Mouse (Mus musculus): ENCODE data around the gene Prr14.
"Not testable (repeated sequence)": the region's sequence is repeated elsewhere in the genome, so short reads cannot be mapped to it uniquely, and the experiment has no call there.

Prr14 gene

DNA sequence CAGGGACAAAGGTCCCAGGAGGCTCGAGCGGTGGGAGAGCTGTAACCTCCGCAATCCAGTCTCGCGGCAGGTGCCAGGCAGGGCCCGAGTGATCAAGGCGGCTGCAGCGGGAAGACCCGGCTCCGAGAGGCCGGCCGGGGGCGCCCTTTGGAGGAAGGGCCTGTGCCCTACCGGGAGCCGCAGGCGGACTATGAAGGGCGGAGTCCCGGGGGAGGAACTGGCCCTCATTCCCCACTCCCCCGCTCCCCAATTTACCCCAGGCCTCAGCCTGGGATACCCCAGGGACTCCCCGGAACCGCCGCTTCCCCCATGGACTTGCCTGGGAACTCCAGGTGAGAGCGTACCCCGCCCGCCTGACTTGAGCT, 12.2 kb downstream of the Prr14 start:
- peak; percentile 43 to 62 for DNase-seq (ENCODE audit: low spot score in 2 of 2)

DNA sequence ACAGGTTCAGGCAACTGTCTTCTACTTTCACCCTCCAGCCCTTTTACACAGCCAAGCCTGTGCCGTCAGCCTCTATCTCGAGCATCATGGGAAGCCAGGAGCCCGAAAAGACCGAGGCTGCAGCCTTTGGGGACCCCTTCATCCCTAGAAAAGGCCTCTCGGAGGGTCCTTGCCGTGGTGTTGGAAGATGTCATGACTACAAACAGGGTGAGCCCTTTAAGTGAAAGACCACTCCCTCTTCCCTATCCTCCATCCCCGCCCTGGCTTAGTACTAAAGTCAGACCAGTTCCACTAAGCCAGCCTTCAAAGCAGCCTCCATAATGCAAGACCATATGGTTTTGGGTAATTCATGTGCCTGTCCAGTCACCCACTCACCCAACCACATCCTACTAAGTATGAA, 12.6 kb downstream of the Prr14 start:
- DNase-seq (ENCODE audit: low spot score in 2 of 2), result no peak

DNA sequence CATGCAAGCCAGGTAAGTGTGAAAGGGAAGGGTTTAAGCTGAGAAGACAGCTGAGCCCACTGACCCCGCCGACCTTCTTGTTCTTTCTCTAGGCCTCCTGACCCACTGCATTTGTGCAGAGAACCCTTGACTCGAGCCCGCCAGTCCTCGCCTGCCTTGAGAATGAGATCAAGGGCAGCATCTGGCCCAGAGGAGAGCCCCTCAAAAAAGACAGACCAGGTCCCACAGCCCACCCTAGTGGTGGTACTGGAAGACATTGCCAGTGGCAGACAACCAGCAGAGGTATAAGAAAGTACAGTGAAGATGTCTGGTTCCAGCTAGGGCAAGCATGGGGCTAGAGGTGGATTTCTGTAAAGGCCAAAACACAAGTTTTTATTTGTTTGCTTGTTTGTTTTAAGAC, 14.3 kb downstream of the Prr14 start:
- DNase-seq (ENCODE audit: low spot score in 2 of 2), result no peak

DNA sequence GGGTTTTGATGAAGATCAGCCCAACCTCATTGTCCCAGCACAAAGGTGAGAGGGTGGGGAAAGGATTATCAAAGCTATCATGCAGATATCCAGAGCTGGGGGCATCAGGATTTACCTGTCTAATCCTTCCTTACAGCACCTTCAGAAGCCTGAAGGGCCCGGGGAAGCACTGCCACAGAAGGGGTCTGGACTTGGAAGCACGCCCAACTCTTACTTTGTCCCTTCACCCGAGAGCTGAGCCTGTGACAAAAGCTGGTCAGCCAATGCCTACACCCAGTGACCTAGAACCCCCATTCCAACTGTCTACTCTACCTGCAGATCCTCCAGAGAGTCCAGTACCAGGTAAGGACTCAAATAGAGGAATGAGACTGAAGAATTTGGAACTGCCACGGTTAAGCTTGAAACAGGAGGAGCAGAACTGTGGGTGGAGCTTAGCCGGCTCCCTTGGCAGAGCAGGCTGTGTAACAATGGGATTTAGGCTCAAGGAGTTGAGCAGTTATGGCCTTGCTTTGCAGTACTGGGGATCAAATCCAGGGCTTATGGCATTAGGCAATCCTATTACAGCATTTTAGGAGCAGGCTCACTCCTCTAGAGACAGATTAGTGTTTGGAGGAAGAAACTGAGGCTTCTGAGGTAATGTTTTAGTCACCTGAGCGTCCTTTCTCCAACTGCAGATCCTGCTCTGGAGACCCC, 15.1 kb downstream of the Prr14 start:
- DNase-seq (ENCODE audit: low spot score in 2 of 2), result no peak

DNA sequence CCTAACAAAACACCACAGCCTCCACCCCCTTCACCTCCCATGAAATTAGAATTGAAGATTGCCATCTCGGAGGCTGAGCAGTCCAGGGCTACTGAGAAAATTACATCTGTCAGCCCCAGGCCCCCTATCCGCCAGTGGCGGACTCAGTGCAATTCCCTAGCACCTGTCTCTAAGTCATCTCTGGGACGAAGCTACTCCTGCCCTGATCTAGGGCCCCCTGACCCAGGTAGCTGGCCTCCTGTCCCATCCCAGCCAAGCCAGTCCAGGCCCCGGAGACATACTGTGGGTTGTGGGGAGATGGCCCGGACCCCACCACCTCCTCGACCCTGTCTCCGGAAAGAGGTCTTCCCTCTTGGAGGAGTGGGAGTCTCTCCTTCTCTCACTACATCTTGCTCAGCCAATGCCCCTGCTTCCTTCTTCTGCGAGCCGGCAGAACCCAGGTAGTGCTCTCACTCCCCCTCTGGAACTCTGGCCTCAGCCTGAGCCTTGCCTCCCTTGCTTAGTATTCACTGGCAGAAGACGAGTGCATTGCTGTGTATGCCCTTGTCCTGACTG, 15.9 kb downstream of the Prr14 start:
- no peak for DNase-seq (ENCODE audit: low spot score in 2 of 2)

DNA sequence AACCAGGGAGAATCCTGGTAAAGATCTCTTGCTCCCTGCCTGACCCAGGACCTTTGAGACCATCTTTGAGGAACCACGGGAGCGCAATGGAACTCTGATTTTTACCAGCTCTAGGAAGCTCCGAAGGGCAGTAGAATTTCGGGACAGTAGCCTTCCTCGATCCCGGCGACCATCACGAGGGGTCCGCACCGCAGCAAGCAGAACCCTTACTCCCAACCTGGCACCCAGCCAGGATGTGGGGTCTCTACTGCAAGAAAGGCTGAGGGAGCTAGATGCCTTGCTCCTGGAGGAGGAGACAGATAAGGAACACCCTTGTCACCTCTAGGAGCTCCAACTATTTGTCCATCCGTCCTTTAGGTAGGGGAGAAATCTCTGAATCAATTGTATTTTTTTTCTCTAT, 16.9 kb downstream of the Prr14 start:
- DNase-seq (ENCODE audit: low spot score in 2 of 2), result no peak

DNA sequence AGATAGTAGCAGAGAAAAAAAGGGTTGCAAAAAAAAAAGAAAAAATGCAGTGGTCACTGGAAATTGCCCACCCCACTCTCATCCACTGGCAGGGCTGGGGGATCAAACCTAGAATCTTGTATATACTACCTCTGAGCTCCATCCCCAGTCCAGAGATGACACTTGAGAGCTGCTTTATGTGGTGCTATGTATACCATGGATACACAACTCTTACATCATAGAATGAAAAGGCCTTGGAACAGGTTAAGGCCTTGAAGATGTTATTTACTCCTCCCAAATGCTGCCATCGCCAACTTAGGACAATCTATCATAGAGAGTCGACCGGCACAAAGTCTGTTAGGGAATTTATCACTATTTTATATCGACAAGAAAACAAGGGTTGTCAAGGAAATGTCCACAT, 17.4 kb downstream of the Prr14 start:
- DNase-seq (ENCODE audit: low spot score in 2 of 2), result no peak

DNA sequence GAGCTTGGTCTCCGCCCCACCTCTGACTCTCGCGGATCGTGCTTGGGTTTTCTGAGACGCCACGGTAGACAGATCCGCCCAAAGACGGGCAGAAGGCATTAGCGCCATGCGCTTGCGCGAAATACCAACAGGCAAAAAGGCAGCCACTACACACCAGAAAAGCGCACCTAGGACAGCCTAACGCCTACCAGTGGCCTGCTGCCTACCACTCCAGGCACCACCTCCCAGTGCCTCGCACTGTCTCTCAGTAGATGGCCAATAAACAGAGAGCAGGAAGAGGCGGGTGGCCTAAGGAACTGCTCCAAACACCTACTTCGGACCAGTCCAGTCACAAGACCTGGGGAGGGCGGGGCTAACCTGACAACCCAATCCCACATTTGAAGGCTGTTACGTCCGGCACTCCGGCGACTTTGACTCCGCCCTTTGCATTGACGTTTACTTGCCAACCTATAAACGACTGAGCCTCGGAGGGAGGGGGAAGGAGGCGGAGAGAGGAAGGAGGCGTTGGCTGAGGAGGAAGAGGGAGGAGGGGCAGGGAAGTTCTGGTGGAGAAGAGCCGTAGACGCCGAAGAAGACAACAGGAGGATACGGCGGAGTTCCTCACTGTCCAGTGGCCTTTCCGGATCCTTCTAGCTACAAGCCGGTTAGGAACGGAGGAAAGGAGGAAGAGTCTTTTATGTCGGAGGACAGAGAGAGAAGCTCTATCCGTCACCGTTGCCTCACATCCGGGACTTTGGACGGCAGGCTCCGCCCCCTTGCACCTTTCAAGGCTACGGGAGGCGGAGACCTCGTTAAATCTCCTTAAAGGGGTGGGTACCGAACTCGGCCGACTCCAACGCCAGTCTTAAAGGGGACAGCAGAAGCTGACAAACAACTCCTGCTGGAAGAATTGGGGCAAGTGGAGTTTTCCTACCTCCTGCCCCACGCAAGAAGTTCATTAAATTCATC, 18.6 kb downstream of the Prr14 start:
- DNase-seq (ENCODE audit: low spot score in 2 of 2), result peak; percentile 94 to 99

DNA sequence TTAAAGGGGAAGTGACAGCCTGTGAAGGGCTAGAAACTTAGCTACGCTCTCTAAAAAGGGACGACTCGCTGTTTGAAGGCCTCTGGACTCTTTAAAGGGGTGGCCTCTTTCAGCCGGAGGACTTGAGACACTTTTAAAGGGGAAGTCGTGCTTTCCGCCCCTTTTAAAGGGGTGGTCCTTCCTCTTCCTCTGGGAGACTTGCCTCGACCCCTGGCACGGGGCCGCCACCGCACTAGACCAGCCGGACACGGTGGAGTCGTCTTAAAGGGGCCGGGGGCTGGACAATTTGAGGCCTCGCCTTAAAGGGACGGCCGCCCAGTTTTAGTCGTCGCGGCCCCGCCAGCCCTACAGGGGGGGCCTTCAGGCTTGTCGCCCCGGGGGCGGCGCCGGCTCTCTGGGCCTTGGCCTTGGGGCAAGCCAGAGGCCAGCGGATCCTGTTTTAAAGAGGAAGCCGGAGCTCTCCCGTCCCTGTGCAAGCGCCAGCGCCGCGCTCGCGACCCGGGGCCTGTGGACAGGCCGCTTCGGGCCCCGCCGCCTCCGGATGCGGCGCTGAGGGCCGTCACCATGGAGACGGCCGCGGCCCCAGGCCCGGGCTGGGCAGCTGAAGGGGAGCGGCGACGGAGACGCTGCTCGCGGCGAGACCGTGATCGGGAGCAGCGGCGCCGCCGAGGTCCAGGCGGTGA, 19.4 kb downstream of the Prr14 start, which contains the start of gene Fbrs:
Gene Fbrs, plus strand, starts transcription at position 565 of the 683 bp plus-strand sequence.
- peak; percentile 92 to 96 for DNase-seq (ENCODE audit: low spot score in 2 of 2)

DNA sequence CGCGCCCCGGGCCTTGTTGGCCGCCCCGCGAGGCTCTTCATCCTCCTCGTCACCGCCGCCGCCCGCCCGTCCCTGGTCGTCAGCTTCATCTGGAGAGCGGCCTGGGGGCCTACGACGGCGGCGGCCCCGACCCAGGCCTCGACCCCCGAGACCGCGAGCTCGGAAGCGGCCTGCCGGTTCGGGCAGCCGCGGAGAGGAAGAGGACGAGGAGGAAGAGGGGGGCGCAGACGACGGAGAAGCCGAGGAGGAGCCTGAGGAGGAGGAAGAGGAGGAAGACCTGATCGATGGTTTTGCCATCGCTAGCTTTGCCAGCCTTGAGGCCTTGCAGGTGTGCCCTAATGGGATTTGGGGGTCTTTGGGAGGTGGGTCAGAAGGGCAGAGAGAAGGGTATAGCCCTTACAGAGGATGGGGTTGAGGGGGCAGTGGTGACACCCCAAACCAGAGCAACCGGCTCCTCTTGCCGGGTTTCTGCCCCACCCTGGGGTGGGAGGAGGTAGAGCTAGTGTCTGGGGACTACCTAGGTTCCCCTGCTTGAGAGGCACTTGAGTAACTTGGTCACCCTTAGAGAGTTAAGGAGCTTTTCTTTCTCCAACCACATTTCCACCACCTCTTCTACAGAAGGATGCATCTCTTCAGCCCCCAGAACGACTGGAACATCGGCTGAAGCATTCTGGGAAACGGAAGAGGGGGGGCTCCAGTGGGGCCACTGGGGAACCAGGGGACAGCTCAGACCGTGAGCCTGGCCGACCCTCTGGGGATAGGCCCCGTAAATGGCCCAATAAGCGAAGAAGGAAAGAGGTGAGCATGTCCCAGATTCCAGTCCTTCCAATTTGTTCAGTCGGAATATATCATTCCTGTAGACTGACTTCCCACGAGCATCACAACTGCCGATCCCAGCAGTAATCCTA, 20.2 kb downstream of the Prr14 start:
- DNase-seq (ENCODE audit: low spot score in 2 of 2), result peak; percentile 30 to 37

DNA sequence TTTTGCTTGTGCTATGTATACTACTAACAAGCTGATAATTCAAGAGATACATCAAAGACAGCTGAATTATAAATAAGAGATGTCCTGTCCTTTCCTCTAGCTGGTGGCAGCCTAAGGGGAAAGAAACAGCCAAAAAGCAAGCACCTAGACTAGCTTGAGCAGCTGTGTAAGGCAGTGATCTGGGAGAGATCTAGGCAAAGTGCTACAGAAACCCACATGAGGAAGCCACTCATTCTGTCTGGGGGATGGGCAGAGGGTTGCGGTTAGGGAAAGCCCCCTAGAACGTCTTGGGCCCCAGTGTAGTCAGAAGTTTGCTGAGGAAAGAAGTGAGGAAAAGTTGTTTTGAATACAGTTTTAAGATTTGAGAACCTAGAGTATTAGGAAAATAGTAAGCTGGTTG, 20.9 kb downstream of the Prr14 start:
- no peak for DNase-seq (ENCODE audit: low spot score in 2 of 2)

DNA sequence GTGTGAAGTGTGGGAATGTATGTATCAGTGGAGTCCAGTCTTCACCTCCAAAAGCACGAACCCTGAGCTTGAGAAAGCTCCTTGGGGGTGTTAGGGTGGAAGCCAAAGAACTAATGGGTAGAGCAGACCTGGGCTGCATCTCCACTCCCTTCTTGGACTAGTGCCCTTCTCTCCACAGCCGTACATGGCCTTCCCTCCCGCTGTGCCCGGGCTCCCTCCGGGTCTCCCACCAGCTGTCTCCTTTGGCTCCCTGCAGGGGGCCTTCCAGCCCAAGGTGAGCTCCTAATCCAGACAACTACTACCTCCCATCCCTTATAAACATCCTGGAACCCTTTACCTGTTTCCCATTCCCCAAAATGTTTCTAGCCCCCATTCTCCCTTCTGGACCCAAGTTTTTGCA, 26.0 kb downstream of the Prr14 start:
- DNase-seq (ENCODE audit: low spot score in 2 of 2), result no peak

DNA sequence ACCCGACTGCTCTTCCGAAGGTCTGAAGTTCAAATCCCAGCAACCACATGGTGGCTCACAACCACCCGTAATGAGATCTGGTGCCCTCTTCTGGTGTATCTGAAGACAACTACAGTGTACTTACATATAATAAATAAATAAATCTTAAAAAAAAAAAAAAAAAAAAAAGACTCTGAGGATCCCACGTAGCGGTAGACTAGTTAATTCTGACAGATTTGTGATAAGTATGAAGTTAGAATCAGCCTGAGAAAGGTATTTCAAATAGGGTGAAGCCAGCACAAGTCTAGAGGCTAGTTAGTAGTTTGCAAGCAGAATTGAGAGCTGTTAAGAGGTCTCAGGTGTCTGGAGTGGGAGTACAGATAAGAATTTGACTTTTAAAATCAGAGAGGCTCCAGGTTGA, 29.0 kb downstream of the Prr14 start:
- not testable (repeated sequence) for DNase-seq (ENCODE audit: low spot score in 2 of 2)

DNA sequence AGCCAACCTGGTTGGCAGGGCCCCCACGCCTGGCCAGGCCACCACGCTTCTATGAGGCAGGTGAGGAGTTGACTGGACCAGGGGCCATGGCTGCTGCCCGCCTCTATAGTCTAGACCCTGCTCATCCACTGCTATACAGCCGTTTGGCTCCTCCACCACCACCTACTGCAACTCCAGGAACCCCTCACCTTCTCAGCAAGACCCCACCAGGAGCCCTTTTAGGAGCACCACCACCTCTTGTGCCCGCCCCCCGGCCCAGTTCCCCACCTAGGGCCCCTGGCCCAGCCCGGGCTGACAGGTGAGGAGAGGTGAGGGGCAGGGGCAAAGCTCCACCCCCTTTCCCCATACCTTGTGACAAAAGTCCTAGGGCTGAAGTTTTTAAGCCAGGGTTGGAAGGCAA, 30.6 kb downstream of the Prr14 start:
- DNase-seq (ENCODE audit: low spot score in 2 of 2), result no peak

DNA sequence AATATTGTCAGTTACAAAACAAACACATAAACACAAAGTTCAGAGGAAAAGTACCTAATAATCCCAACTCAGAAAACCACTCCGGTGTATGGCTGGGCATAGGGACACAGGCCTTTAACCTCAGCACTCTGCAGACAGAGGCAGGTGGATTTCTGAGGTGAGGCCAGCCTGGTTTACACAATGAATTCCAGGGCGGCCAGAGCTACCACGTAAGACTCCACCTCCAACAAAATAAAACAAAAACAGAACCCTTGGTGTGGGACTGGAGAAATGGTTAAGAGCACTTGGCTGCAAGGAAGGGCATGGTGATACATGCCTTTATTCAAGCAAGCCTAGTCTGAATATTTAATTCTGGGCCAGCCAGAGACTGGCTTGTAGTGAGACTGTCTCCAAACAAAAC, 32.4 kb downstream of the Prr14 start:
- no peak for DNase-seq (ENCODE audit: low spot score in 2 of 2)

DNA sequence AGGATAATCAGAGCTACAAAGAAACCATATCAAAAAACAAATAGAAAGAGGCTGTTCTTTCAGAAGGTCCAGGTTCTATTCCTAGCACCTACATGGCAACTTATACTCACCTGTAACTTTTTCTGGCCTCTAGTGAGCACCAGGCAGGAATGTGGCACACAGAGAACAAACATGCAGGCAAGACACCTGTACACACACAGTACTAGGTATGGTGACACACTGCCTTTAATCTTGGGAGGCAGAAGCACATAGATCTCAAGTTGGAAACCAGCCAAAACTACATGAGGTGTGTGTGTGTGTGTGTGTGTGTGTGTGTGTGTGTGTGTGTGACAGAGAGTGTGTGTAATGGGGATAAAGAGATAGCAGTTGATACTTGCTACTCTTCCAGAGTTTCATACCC, 35.2 kb downstream of the Prr14 start:
- no peak for DNase-seq (ENCODE audit: low spot score in 2 of 2)

DNA sequence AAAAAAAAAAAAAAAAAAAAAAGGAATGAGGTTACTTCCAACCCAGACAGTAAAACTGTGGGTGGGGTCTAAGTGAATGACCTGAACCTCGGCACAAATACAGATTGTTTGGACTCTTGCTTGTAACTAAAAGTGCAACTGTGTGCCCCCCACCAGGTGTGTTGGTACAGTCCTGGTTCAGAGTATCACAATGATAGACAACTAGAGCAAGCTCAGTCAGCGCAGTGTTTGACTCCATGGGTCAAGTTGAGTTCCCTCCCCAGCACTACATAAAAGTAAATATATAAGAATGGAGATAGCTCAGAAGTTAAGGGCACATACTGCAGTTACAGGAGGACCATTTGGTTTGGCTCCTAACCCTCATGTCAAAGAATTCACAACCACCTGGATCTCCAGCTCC, 38.0 kb downstream of the Prr14 start:
- DNase-seq (ENCODE audit: low spot score in 2 of 2), result no peak

DNA sequence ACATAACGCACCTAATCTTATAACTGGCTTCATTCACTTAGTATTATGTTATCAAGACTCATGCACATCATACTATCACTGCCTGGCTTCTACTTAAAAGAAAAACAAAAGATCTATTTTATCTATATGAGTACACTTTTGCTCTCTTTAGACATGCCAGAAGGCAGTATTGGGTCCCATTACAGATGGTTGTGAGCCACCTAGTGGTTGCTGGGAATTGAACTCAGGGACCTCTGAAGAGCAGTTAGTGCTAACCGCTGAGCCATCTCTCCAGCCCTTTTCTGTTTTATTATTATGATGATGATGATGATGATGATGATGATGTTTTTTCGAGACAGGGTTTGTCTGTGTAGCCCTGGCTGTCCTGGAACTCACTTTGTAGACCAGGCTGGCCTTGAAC, 39.0 kb downstream of the Prr14 start:
- no peak for DNase-seq (ENCODE audit: low spot score in 2 of 2)

DNA sequence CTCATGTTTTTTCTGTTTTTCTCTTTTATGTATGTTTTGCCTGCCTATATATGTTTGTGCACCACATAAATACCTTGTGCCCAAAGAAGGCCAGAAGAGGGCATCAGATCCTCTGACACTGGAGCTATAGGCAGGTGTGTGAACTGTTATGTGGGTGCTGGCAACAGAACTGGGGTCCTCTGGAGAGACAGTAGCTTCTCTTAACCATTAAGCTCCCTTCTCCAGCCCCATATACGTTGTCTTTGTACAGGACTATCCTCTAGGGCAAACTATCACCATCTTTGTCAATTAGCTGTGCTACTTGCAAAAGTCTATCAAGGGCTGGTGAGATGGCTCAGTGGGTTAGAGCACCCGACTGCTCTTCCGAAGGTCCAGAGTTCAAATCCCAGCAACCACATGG, 48.9 kb downstream of the Prr14 start:
- DNase-seq (ENCODE audit: low spot score in 2 of 2), result no peak

DNA sequence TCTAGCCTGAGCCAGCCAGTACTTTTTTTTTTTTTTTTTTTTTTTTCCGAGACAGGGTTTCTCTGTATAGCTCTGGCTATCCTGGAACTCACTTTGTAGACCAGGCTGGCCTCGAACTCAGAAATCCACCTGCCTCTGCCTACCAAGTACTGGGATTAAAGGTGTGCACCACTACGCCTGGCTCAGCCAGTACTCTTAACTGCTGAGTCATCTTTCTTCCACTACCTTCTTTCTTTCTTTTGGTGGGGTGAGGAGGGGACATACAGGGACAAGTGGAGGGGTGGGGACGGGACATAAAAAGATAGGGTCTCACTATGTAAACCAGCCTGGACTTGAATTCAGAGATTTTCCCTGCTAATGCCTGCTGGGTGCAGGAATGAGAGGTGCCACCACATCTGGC, 50.4 kb downstream of the Prr14 start:
- not testable (repeated sequence) for DNase-seq (ENCODE audit: low spot score in 2 of 2)

DNA sequence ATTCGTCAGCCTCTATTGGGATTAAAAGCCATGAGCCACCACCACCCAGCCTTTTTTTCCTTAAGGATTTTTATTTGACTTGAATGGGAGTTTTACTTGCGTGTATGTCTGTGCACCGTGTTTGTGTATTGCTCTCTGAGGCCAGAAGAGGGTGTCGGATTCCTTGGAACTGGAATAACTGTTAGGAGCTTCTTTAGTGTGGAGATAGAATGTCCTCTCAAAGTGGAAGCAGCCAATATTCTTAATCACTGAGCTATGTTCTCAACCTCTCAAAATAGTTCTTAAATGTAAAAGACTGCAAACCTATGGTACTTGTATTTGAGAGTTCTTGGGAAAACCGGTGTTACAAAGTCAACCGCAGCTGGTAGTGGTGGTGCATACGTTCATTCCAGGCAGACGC, 51.8 kb downstream of the Prr14 start:
- no peak for DNase-seq (ENCODE audit: low spot score in 2 of 2)
